Mouse (Mus musculus): Measurements from ENCODE around the gene Casp8. TPM values are rescaled to one million over a fixed set of nuclear protein-coding genes. Genes with fewer than 3 reads are reported as not detected.

Gene Casp8
- polyA plus RNA-seq, 1 experiment from 2014 or later: 39.1 TPM

Other genes with a start within 250 kb of the Casp8 start
- 6.2 and 8.5 TPM in 2 replicates for gene Fam126b, start 209.1 kb upstream of the Casp8 start, polyA plus RNA-seq (2015; fragmentation: Nextera tagmentation; extraction: Ambion mirVana)
- gene Ndufb3, start 209.0 kb upstream of the Casp8 start, polyA plus RNA-seq (2015; fragmentation: Nextera tagmentation; extraction: Ambion mirVana): 285 and 298 TPM in 2 replicates
- 10.6 and 13.9 TPM in 2 replicates for gene Als2cr12, start 99.4 kb upstream of the Casp8 start, polyA plus RNA-seq (2015; fragmentation: Nextera tagmentation; extraction: Ambion mirVana)
- gene Cflar, start 83.9 kb upstream of the Casp8 start, polyA plus RNA-seq (2015; fragmentation: Nextera tagmentation; extraction: Ambion mirVana): 28.9 and 33.7 TPM in 2 replicates
- 5.4 and 5.8 TPM in 2 replicates for gene Trak2, start 178.1 kb downstream of the Casp8 start, polyA plus RNA-seq (2015; fragmentation: Nextera tagmentation; extraction: Ambion mirVana)
- 13.1 and 13.9 TPM in 2 replicates for gene Stradb, start 178.1 kb downstream of the Casp8 start, polyA plus RNA-seq (2015; fragmentation: Nextera tagmentation; extraction: Ambion mirVana)

All from intestine, postnatal 0 days (tissue).